In the genomic region with DNA sequence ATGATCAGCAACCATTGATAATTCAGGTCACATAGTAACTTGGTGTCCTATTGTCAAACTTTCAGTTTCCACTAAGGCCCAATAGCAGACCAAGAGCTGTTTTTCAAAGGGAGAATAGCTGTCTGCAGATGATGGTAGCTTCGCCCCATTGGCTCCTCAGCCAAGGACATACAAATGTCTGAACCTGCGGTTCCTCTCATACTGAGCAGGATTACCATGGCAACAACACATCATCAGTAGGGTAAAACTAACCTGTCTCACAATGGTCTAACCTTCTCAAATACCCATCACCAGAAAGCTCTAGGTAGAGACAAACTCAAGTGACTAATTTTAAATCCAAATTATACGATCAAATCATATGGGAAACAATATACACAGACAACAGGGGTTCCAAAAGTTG, we compare ENCODE assay signal across 8 mouse cellular contexts.
DNase-seq lines count a peak whose midpoint lies in the region; ATAC-seq and TF ChIP-seq lines count a peak whose summit lies in the region.

No protein-coding gene starts in this region.

- no peak overlapping the region for H3K9ac ChIP-seq in liver, embryonic 11.5 days (ENCODE audit: low read depth, low read length)
- no peak overlapping the region for H3K9ac ChIP-seq in embryonic facial prominence, embryonic 12.5 days

- H3K36me3 ChIP-seq in liver, embryonic 11.5 days (ENCODE audit: control insufficient read depth, insufficient read depth, low read length), result no peaks in the 10 kb centered on the region
- H3K36me3 ChIP-seq in embryonic facial prominence, embryonic 12.5 days, result no peaks in the 10 kb centered on the region
- H3K36me3 ChIP-seq in kidney, adult 2 months (ENCODE audit: control insufficient read depth, insufficient read depth, low read length), result no peaks in the 10 kb centered on the region

- TF ChIP-seq POLR2A in kidney, adult 2 months (IDR thresholded peaks at IDR 0.05; ENCODE audit: low read depth, low read length), result no peak

- DNase-seq in liver, embryonic 11.5 days (ENCODE audit: low spot score), result no peak
- no peak for DNase-seq in liver
- DNase-seq in kidney, adult 2 months, result peak; percentile 72
- DNase-seq in left cerebral cortex, postnatal 25 days (ENCODE audit: low spot score in 2 of 2), result peak; percentile 73 to 85
- DNase-seq in ovary, adult 18-20 months (ENCODE audit: low spot score), result peak; percentile 41
- peak; percentile 71 for DNase-seq in thymus, postnatal 4 days
- no peak for DNase-seq in adipocyte (ENCODE audit: low spot score)

- intact Hi-C loops in left cerebral cortex, postnatal 25 days (cut with DNase I), result no loop called here

- no peak overlapping the region for H3K27ac ChIP-seq in liver, embryonic 11.5 days (ENCODE audit: low read depth, low read length)
- no peak overlapping the region for H3K27ac ChIP-seq in embryonic facial prominence, embryonic 12.5 days
- H3K27ac ChIP-seq in kidney, adult 2 months (ENCODE audit: insufficient read depth, low read depth, low read length), result no peak overlapping the region

- H3K4me2 ChIP-seq in liver, embryonic 11.5 days, result no peak overlapping the region
- H3K4me2 ChIP-seq in embryonic facial prominence, embryonic 12.5 days (replicated peaks), result no peak overlapping the region

- H3K4me3 ChIP-seq in liver, embryonic 11.5 days (ENCODE audit: low read depth, low read length), result no peak overlapping the region
- H3K4me3 ChIP-seq in embryonic facial prominence, embryonic 12.5 days, result no peak overlapping the region
- no peak overlapping the region for H3K4me3 ChIP-seq in kidney, adult 2 months (ENCODE audit: insufficient read depth, low read depth, low read length)

- H3K27me3 ChIP-seq in liver, embryonic 11.5 days (replicated peaks; ENCODE audit: control insufficient read depth, insufficient read depth, low read length), result no peaks in the 10 kb centered on the region
- H3K27me3 ChIP-seq in embryonic facial prominence, embryonic 12.5 days, result no peaks in the 10 kb centered on the region
- no peaks in the 10 kb centered on the region for H3K27me3 ChIP-seq in kidney, adult 2 months (replicated peaks; ENCODE audit: control insufficient read depth, insufficient read depth, low read length)

- H3K4me1 ChIP-seq in liver, embryonic 11.5 days (replicated peaks; ENCODE audit: control insufficient read depth, insufficient read depth, low read length), result no peaks in the 10 kb centered on the region
- no peaks in the 10 kb centered on the region for H3K4me1 ChIP-seq in embryonic facial prominence, embryonic 12.5 days
- H3K4me1 ChIP-seq in kidney, adult 2 months (ENCODE audit: control insufficient read depth, insufficient read depth, low read length), result no peaks in the 10 kb centered on the region

- no peaks in the 10 kb centered on the region for H3K9me3 ChIP-seq in liver, embryonic 11.5 days (ENCODE audit: control insufficient read depth, low read length)
- H3K9me3 ChIP-seq in embryonic facial prominence, embryonic 12.5 days, result no peaks in the 10 kb centered on the region

- WGBS in liver, embryonic 11.5 days, result 87% methylated on average over 3 of the region's 3 CpGs
- WGBS in embryonic facial prominence, embryonic 12.5 days, result 91% methylated on average over 3 of the region's 3 CpGs
- 96% methylated on average over 3 of the region's 3 CpGs for WGBS in kidney, adult 2 months

- peak; percentile 90 for ATAC-seq in liver, embryonic 11.5 days (replicated peaks; ENCODE audit: low FRiP score)
- ATAC-seq in embryonic facial prominence, embryonic 12.5 days (ENCODE audit: insufficient number of reproducible peaks, insufficient read depth, low FRiP score, low TSS enrichment), result peak; percentile 69; the same call in 1 of the 2 replicates

- no peak for TF ChIP-seq CTCF in kidney, adult 2 months (conservative IDR thresholded peaks at IDR 0.05; ENCODE audit: insufficient read depth, insufficient read length, low read depth, low read length)

Comparison
In these comparisons a context has a peak if more than half of its experiments do, and no peak if none do; other contexts are left out.
1. DNase-seq: peak in kidney, adult 2 months (single experiment), left cerebral cortex, postnatal 25 days (2 of 2), ovary, adult 18-20 months (single experiment) and thymus, postnatal 4 days (single experiment); none in liver, embryonic 11.5 days (single experiment), liver (single experiment) and adipocyte (single experiment).